Mouse (Mus musculus) C2C12 (cell line): ENCODE data around the gene Wdr90. TPM values are rescaled to one million over a fixed set of nuclear protein-coding genes. Genes with fewer than 3 reads are reported as not detected.

Experiments
- H3K27me3 ChIP-seq: one replicate; pipeline ENCODE4 v1.6.1; 2011; ENCODE audit not compliant: control insufficient read depth, insufficient read depth, insufficient read length
- H3K36me3 ChIP-seq: one replicate; pipeline ENCODE4 v1.6.1; 2011; ENCODE audit not compliant: control insufficient read depth, insufficient read depth
- H3K4me3 ChIP-seq: one replicate; pipeline ENCODE4 v1.5.1; 2011; ENCODE audit warnings: mild to moderate bottlenecking, control low read depth; ENCODE audit not compliant: poor library complexity, insufficient read depth, severe bottlenecking
- H3K79me2 ChIP-seq: one replicate; pipeline ENCODE4 v1.6.1; 2011; ENCODE audit not compliant: control insufficient read depth, insufficient read depth
- H3K79me3 ChIP-seq: one replicate; pipeline ENCODE4 v1.6.1; 2011; ENCODE audit warnings: low read depth, control low read depth
- H3ac ChIP-seq: one replicate; pipeline ENCODE3; 2011; ENCODE audit warnings: low read depth; ENCODE audit not compliant: control insufficient read depth, insufficient read length
- CEBPB ChIP-seq: IDR thresholded peaks from one replicate; pipeline ENCODE4 v1.6.1; 2011; ENCODE audit warnings: low read depth, mild to moderate bottlenecking, control low read depth, moderate library complexity
- CTCF ChIP-seq: IDR thresholded peaks from one replicate; pipeline ENCODE4 v1.5.1; 2011; ENCODE audit not compliant: control insufficient read depth, insufficient read depth, insufficient read length
- FOSL1 ChIP-seq: IDR thresholded peaks from one replicate; pipeline ENCODE4 v1.8.0; 2011; ENCODE audit warnings: mild to moderate bottlenecking, low read length; ENCODE audit not compliant: poor library complexity, insufficient read depth, severe bottlenecking
- MAX ChIP-seq: IDR thresholded peaks from one replicate; pipeline ENCODE4 v1.6.1; 2011; ENCODE audit warnings: mild to moderate bottlenecking, control low read depth
- MYOD1 ChIP-seq: IDR thresholded peaks from one replicate; pipeline ENCODE4 v1.6.1; 2011; ENCODE audit warnings: low read depth; ENCODE audit not compliant: control insufficient read depth, insufficient read length
- MYOG ChIP-seq: IDR thresholded peaks from one replicate; pipeline ENCODE4 v1.6.1; 2011; ENCODE audit not compliant: control insufficient read depth, insufficient read length; ENCODE audit errors: extremely low read depth
- USF1 ChIP-seq: IDR thresholded peaks from one replicate; pipeline ENCODE4 v1.6.1; 2011; ENCODE audit warnings: low read depth, mild to moderate bottlenecking, control low read depth, moderate library complexity
- polyA plus RNA-seq: library from polyadenylated mRNA; unstranded; fragments of >200 nt; fragmentation: generic; extraction: Trizol; gene quantifications from one replicate; pipeline ENCODE4 v1.2.1, GENCODE M21; 2012; ENCODE audit warnings: missing spikeins

The Wdr90 gene
- polyA plus RNA-seq, 1 experiment: 16.7 TPM

DNA sequence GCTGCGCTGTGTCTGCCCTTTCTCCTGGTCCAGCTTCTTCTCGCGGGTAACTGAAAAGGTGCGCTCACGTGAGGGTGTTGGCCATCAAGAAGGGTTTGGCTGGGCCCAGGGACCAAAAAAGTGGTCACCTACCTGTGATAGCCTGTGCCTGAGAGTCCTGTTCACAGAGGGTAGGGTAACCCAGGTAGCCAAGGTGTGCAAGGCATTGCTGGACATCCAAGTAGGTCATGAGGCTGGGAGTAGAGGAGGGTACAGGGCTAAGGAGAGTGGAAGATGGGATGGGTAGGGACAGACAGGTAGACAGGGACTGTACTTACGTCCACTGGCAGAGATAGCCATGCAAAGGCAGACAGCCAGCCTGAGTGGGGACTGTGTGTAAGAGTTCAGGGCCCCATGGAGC lies 20.8 kb downstream of the Wdr90 start:
- Histone ChIP-seq H3ac (no peak overlapping the region), H3K79me2 (peaks cover 23% of the 10 kb centered on the region), H3K79me3 (peaks cover 5% of the 10 kb centered on the region), H3K4me3 (no peak overlapping the region), H3K27me3 (no peaks in the 10 kb centered on the region), H3K36me3 (peaks cover 38% of the 10 kb centered on the region)
- TF ChIP-seq FOSL1: no peak
- no peak for TF ChIP-seq USF1
- no peak for TF ChIP-seq MYOD1
- no peak for TF ChIP-seq CTCF
- no peak for TF ChIP-seq MYOG

DNA sequence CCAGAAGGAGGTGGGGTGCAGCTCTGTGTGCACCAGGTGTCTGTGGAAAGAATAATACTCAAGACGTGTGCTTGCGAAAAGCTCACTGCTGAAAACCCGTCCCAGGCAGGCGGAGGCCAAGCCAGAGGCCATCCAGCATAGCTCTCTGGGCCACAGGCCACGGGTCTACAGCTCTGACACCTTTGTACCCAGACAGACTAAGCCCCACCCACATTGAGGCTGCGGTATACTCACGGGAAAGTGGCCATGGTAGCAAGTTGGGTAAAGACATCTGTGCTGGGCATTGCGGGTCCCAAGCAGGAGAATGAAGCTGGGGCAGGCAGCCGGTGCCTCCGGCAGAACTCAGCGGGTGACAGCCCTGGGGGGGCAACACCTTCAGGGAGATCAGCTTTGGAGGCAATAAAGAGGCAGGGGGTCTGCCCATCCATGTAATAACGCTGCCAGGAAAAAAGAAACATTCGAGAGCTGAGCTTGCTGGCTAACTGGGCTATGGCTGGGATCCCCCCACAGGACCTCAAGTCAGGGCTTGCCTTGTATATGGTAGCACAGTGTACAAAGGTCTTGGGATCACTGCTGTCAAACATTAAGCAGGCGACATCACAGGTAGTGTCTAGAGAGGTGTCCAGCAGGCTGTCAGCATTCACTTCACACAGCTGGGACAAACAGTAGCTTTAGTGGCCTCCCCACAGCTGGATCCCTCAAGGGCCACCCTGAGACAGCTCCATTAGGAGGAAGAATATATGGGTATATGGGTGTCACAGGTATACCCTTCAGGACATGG lies 21.7 kb downstream of the Wdr90 start:
- Histone ChIP-seq H3K4me3 (no peak overlapping the region), H3K79me2 (peaks cover 32% of the 10 kb centered on the region), H3K36me3 (peaks cover 39% of the 10 kb centered on the region), H3K79me3 (peaks cover 5% of the 10 kb centered on the region), H3ac (no peak overlapping the region), H3K27me3 (no peaks in the 10 kb centered on the region)
- no peak for TF ChIP-seq MYOD1

DNA sequence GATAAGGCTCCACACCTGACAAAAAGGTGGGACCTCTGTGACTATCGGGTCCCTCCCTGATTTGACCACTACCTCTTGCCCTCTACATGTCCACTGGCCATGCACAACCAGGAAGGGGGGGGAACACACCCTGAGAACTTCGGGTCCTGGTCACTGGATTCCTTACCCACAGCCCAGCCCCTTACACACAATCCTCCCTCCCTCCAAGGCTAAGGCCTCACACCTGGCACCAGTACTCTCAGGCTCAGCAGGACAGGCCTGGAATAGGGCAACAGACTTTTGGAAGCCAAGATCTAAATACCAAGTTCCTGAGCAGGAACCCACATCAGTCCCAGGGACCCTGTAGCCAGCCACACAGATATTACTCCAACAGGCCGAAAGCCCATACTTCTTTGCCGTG lies 22.4 kb downstream of the Wdr90 start:
- no peak for TF ChIP-seq FOSL1
- TF ChIP-seq MYOG: no peak
- no peak for TF ChIP-seq MYOD1
- no peak for TF ChIP-seq CTCF
- TF ChIP-seq USF1: no peak
- no peak for TF ChIP-seq CEBPB
- TF ChIP-seq MAX: no peak
- no peak overlapping the region for H3ac ChIP-seq
- peaks cover 36% of the 10 kb centered on the region for H3K79me2 ChIP-seq
- H3K79me3 ChIP-seq: peaks cover 9% of the 10 kb centered on the region
- no peak overlapping the region for H3K4me3 ChIP-seq
- peaks cover 40% of the 10 kb centered on the region for H3K36me3 ChIP-seq
- no peaks in the 10 kb centered on the region for H3K27me3 ChIP-seq

DNA sequence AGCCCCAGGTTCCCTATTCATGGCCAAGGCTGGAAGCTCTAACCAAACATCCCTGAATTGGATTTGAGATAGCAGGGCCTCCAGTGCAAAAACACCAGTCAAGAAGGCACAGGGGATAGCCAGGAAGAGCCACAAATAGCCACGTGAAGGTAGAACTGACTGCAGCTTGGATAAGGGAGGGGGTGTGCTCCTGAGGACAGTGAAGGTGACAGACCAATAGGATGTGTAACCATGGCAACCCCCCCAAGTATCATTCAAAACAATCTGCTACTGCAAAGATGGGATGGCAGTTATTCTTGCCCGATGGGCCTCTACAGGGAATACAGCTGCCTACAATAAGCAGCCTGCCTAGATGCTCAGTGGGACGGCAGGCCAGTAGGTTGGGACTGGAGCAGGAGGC lies 23.8 kb downstream of the Wdr90 start:
- Histone ChIP-seq H3K36me3 (peaks cover 40% of the 10 kb centered on the region), H3K79me2 (peaks cover 32% of the 10 kb centered on the region), H3K4me3 (no peak overlapping the region), H3K79me3 (peaks cover 9% of the 10 kb centered on the region), H3K27me3 (no peaks in the 10 kb centered on the region), H3ac (no peak overlapping the region)
- TF ChIP-seq FOSL1 (no peak), MAX (no peak), CTCF (no peak), USF1 (no peak), MYOG (no peak), MYOD1 (no peak), CEBPB (no peak)

DNA sequence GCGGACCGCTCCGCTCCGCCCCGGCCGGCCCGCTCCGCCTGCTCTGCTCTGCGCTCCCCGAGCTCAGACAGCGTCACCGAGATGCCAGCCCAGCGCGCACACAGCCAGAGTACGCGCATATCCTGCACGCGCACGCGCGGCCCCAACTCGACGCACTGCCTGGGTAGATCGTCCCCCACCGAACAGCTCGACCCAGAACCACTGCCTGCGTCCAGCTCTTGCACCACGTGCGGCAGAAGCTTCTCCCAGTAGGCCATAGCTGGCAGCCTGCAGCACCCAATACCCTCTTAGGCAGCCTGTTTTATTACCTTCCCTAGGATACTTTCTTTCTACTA lies 24.3 kb downstream of the Wdr90 start, which contains the start of gene Rhbdl1:
Gene Rhbdl1 (minus strand): TSS at position 220 of the 335 bp plus-strand sequence.
- Histone ChIP-seq H3K79me3 (peaks cover 14% of the 10 kb centered on the region), H3K79me2 (peaks cover 32% of the 10 kb centered on the region), H3K27me3 (no peaks in the 10 kb centered on the region), H3K36me3 (peaks cover 39% of the 10 kb centered on the region), H3K4me3 (no peak within 1 kb of the TSS), H3ac (no peak within 1 kb of the TSS)
- TF ChIP-seq MYOD1: no peak
- no peak for TF ChIP-seq CTCF
- no peak for TF ChIP-seq MYOG
- TF ChIP-seq CEBPB: no peak
- TF ChIP-seq FOSL1: no peak
- TF ChIP-seq MAX: no peak
- TF ChIP-seq USF1: no peak

DNA sequence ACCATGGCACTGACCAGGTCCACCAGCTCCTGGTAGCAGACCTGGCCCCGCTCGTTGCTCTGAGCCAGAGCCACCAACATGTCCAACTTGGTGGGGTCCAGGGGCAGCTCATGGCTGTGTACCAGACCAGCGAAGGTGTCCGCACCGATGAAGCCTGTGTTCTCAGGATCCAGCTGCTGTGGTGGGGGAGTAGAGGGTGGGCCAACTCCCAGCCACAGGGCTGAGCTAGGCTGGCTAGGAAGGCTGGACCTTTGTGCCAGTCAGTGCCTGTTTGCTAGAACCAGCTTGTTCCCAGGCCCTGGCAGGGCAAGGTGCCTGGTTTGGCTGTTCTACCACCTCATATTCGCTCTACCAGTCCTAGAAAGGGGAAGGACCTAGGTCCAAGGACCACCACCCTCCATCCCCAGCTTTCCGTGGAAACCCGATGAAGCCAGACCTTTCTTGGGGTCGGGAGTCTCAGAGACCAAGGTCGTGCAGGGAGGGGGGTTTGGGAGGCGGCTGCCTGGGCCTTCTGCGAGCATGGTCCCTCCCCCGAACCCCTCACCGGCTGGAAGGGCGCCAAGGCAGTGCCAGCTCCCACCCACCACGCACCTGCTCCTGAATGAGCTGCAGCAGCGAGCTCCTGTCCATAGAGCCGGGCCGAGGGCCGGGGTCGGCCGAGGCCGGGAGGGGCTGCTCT lies 24.8 kb downstream of the Wdr90 start:
- TF ChIP-seq CTCF: no peak
- no peak for TF ChIP-seq CEBPB
- TF ChIP-seq MYOD1: no peak
- TF ChIP-seq MYOG: no peak
- no peak for TF ChIP-seq FOSL1
- TF ChIP-seq USF1: no peak
- no peak for TF ChIP-seq MAX

More for the DNA sequence above, 24.8 kb downstream of the Wdr90 start:
- Histone ChIP-seq H3K79me3 (peaks cover 19% of the 10 kb centered on the region), H3K36me3 (peaks cover 35% of the 10 kb centered on the region), H3K79me2 (peaks cover 35% of the 10 kb centered on the region), H3K27me3 (no peaks in the 10 kb centered on the region), H3K4me3 (no peak overlapping the region), H3ac (no peak overlapping the region)
